Mouse (Mus musculus) midbrain, embryonic 12.5 days (tissue): ENCODE measurements at regions not wholly inside any gene's neighbourhood (a gene's known extent, or its start where the extent isn't known, plus 50 kb on each side); places are given as distances from the start of the nearest gene placed in this dataset.
A peak's percentile ranks its signal among the peaks of the same experiment; 100 is the strongest.

Source experiments
- ATAC-seq: fragments of 200-750 bp; cut with Nextera tagmentation; 2 replicates; pipeline ENCODE4 v1.8.0; 2017; ENCODE audit warnings: low read depth, moderate TSS enrichment, moderate library complexity; ENCODE audit not compliant: low FRiP score
- H3K27ac ChIP-seq: fragments of 300-500 bp; sonication (generic); replicated peaks from 2 replicates; pipeline ENCODE4 v1.5.1; 2016; ENCODE audit warnings: mild to moderate bottlenecking
- H3K27me3 ChIP-seq: fragments of 300-500 bp; sonication (generic); 2 replicates; pipeline ENCODE4 v1.6.1; 2016; ENCODE audit warnings: mild to moderate bottlenecking
- H3K36me3 ChIP-seq: fragments of 300-500 bp; sonication (generic); 2 replicates; pipeline ENCODE4 v1.6.1; 2016
- H3K4me1 ChIP-seq: fragments of 300-500 bp; sonication (generic); 2 replicates; pipeline ENCODE4 v1.6.1; 2016
- H3K4me2 ChIP-seq: fragments of 300-500 bp; sonication (generic); replicated peaks from 2 replicates; pipeline ENCODE4 v1.6.1; 2016; ENCODE audit warnings: mild to moderate bottlenecking, moderate library complexity
- H3K4me3 ChIP-seq: fragments of 300-500 bp; sonication (generic); 2 replicates; pipeline ENCODE4 v1.5.1; 2016; ENCODE audit warnings: mild to moderate bottlenecking
- H3K9ac ChIP-seq: fragments of 300-500 bp; sonication (generic); replicated peaks from 2 replicates; pipeline ENCODE4 v1.6.1; 2016; ENCODE audit warnings: mild to moderate bottlenecking, moderate library complexity
- H3K9me3 ChIP-seq: fragments of 300-500 bp; sonication (generic); 2 replicates; pipeline ENCODE4 v1.6.1; 2016; ENCODE audit warnings: mild to moderate bottlenecking
- WGBS: fragments of 180-500 bp; shearing (Covaris S2); methylation state at CpG from one replicate; pipeline ENCODE4 v1.1.7; 2016; 5-methylcytosine and 5-hydroxymethylcytosine counted together

DNA sequence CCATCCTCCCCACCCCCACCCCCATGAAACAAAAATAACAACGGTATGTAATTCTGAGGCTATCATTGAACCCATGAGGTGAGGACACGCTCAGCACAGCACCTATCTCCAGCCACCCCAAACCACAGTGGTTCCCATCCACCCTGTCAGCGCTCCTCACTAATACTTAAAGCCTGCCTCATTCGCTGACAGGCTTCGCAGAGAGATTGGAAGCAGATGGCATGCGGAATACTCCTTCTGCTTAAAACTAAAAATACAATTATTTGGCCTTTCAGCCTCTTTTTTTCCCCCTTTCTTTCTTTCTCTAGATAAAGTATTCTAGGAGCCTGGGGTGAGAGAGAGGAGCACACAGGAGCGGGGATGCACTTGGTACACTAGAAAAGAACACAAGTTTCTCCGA lies 199.9 kb downstream of the Prdm2 start:
- 85% methylated on average over 8 of the region's 8 CpGs for WGBS
- Histone ChIP-seq H3K36me3 (no peaks in the 10 kb centered on the region), H3K4me2 (no peak overlapping the region), H3K9me3 (no peaks in the 10 kb centered on the region), H3K27me3 (0 out of 2 replicates have a peak, but pooled peaks cover 4% of the 10 kb centered on the region), H3K27ac (no peak overlapping the region), H3K4me1 (0 out of 2 replicates have a peak, but pooled peaks cover 2% of the 10 kb centered on the region), H3K4me3 (no peak overlapping the region), H3K9ac (no peak overlapping the region)
- ATAC-seq, result no peak

DNA sequence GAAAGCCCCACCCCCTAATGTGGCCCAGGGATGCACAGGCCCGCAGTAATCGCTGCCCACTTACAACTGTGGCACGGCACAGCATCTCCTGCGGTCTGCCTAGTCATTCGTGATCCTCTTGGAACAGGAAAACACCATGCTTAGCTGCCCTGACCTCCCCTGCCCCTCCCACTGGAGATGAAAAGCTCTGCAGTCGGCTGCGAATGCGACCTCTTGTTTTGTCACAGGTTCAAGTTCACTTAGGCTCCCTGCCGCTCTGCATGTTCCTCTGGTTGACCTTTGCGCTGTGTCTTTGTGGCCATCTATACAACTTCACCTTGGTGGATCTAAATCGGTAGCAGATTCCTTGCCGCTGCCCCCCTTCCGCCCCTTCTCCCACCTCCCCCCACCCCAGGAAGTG lies 210.8 kb downstream of the Prdm2 start:
- no peak overlapping the region for H3K4me2 ChIP-seq
- ATAC-seq, result no peak
- no peak overlapping the region for H3K9ac ChIP-seq
- H3K27ac ChIP-seq, result no peak overlapping the region
- no peaks in the 10 kb centered on the region for H3K9me3 ChIP-seq
- no peaks in the 10 kb centered on the region for H3K4me1 ChIP-seq
- no peaks in the 10 kb centered on the region for H3K36me3 ChIP-seq
- H3K4me3 ChIP-seq, result no peak overlapping the region
- whole genome bisulfite sequencing, result 40% methylated on average over 13 of the region's 13 CpGs
- no peaks in the 10 kb centered on the region for H3K27me3 ChIP-seq

DNA sequence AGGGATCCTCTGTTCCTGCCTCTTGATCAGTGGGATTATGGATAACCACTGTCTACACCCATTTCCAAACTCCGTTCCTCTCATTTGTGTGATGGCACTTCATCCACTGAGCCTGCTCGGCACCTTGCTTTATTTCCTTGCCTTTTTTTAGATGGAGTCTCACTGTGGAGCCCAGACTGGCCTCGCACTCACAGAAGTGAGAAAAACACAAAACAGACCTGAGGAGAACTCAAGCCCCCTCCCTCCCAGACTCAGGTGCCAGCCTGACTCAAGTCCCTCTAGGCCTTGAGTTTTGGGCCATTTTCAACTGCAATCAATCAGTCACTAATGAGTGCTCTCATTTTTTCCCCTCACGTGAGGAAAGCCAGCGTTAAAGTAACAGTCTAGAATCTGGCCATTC lies 211.3 kb downstream of the Prdm2 start:
- WGBS, result 75% methylated on average over 5 of the region's 5 CpGs
- Histone ChIP-seq H3K27ac (no peak overlapping the region), H3K4me2 (no peak overlapping the region), H3K36me3 (no peaks in the 10 kb centered on the region), H3K27me3 (no peaks in the 10 kb centered on the region), H3K9ac (no peak overlapping the region), H3K4me3 (no peak overlapping the region), H3K9me3 (no peaks in the 10 kb centered on the region), H3K4me1 (no peaks in the 10 kb centered on the region)
- no peak for ATAC-seq

DNA sequence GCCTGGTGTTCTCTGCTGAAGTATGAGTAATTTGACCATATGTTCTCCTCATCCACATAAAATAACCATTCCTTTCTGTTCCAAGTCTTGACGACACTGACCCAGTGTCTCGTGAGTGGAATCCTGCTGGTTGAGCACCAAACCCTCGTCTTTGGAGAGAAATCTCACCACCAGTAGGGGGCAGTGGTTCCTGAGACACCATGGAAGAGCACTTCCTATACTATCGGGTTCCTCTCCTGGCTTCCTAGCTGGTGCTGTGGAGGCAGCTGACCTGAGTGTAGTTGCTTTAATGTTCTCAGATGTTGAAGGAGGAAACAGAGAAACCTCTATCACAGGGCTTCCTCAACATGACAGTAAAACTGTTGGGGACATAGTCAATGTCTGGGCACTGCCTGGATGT lies 216.4 kb downstream of the Prdm2 start:
- Histone ChIP-seq H3K4me2 (no peak overlapping the region), H3K4me3 (no peak overlapping the region), H3K36me3 (no peaks in the 10 kb centered on the region), H3K9me3 (no peaks in the 10 kb centered on the region), H3K27ac (no peak overlapping the region), H3K4me1 (no peaks in the 10 kb centered on the region), H3K27me3 (no peaks in the 10 kb centered on the region), H3K9ac (no peak overlapping the region)
- ATAC-seq, result no peak
- WGBS, result 74% methylated on average over 4 of the region's 4 CpGs

DNA sequence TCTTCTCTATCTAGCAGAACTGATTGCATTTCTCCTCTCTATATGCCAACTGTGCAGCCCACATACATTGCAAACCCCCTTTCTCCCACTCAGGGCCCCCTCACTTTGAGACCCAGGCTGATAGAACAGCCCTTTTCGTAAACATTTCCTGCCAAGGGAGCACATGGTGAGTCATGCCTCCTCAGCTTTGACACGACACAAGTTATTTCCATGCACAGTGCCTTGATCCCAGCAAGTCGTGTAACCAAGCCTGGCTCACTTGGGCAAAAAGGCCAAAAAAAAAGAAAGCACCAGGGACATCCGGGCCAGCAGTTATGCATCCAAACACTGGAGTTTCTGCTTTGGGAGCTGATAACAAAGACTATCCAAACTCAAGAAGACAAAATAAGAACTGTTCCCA lies 221.4 kb downstream of the Prdm2 start:
- no peak overlapping the region for H3K27ac ChIP-seq
- no peak overlapping the region for H3K4me3 ChIP-seq
- 0 out of 2 replicates have a peak, but pooled peaks cover 5% of the 10 kb centered on the region for H3K4me1 ChIP-seq
- H3K4me2 ChIP-seq, result no peak overlapping the region
- WGBS, result 84% methylated on average over 4 of the region's 4 CpGs
- no peaks in the 10 kb centered on the region for H3K27me3 ChIP-seq
- no peaks in the 10 kb centered on the region for H3K36me3 ChIP-seq
- no peak for ATAC-seq
- no peak overlapping the region for H3K9ac ChIP-seq
- no peaks in the 10 kb centered on the region for H3K9me3 ChIP-seq

DNA sequence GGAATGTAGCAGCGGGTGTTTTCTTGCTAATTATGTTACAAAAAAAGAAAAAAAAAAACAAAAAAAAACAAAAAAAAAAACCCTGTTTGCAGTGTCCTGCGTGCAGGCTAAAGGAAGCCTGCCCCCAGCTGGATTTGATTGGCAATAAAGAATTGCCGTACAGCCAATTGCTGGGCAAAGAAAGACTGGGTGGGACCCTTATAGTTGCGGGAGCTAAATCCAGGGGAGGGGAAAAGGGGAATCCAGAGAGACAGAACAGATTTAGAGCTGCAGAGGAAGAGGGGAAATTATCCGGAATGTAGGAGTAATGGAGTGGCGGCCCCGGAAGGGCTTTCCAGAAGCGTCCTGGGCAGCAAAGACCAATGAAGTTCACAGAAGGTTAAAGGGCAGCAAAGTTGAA lies 223.6 kb downstream of the Prdm2 start:
- no peak overlapping the region for H3K4me3 ChIP-seq
- 0 out of 2 replicates have a peak, but pooled peaks have one; percentile 12 for ATAC-seq
- no peaks in the 10 kb centered on the region for H3K36me3 ChIP-seq
- WGBS, result 9% methylated on average over 8 of the region's 8 CpGs
- 0 out of 2 replicates have a peak, but pooled peaks cover 5% of the 10 kb centered on the region for H3K4me1 ChIP-seq
- peak overlapping the region; percentile 23 for H3K4me2 ChIP-seq
- H3K27ac ChIP-seq, result no peak overlapping the region
- H3K27me3 ChIP-seq, result no peaks in the 10 kb centered on the region
- H3K9ac ChIP-seq, result no peak overlapping the region
- no peaks in the 10 kb centered on the region for H3K9me3 ChIP-seq

DNA sequence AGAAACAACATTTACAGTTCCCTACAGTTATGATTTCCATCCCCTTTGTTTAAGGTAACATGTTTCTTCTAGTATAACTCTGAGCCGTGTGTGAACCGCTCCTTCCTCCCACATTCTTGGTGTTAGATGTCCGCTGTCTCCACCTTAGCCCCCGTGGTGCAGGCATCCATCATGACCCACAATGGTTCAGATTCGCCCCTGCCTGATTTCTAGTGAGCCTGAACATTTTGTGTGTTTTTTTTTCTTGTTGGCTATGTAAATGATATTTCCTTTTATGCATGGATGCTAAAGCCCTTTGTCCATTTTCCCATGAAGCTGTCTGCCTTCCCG lies 229.5 kb downstream of the Prdm2 start:
- WGBS, result 54% methylated on average over 6 of the region's 6 CpGs
- Histone ChIP-seq H3K36me3 (no peaks in the 10 kb centered on the region), H3K9me3 (no peaks in the 10 kb centered on the region), H3K4me1 (peaks cover 12% of the 10 kb centered on the region), H3K9ac (no peak overlapping the region), H3K4me3 (no peak overlapping the region), H3K27me3 (no peaks in the 10 kb centered on the region), H3K4me2 (no peak overlapping the region), H3K27ac (no peak overlapping the region)
- no peak for ATAC-seq

DNA sequence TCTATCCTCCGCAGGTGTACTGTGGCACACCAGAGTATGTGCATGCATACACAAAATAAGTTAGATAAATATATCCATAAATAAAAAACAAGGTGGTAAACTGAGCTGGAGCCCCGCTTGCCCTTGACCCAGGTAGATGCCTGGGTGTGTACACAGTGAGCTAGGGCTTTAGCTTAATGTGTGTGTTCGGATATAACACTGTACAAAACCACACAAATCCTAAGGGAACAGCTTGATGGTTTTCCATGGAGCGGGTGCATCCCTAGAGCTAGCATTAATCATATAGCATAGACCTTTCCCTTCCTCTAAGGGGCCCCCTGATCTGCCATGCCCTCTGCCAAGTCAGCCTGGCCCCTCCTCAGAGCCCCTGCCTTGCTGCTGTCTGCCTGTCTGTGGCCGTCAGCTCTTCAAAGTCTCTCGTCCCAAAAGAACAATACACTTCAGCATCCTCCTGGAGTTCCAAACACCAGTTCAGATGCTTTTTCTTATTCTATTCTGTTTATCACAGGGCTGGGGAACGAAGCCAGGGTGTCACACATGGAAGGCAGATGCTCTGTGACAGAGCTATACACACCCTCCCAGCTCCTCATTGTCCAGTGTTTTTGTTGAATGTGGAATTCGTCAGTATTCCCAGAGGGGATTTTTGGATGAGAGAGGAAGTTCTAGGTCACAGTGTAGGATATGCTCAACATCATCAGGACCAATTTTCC lies 230.1 kb downstream of the Prdm2 start:
- Histone ChIP-seq H3K9me3 (no peaks in the 10 kb centered on the region), H3K27ac (no peak overlapping the region), H3K27me3 (no peaks in the 10 kb centered on the region), H3K4me1 (peaks cover 12% of the 10 kb centered on the region), H3K4me3 (no peak overlapping the region), H3K9ac (no peak overlapping the region), H3K36me3 (no peaks in the 10 kb centered on the region), H3K4me2 (no peak overlapping the region)
- ATAC-seq, result peak; percentile 49; the same call in 1 of the 2 replicates
- 48% methylated on average over 8 of the region's 8 CpGs for WGBS

DNA sequence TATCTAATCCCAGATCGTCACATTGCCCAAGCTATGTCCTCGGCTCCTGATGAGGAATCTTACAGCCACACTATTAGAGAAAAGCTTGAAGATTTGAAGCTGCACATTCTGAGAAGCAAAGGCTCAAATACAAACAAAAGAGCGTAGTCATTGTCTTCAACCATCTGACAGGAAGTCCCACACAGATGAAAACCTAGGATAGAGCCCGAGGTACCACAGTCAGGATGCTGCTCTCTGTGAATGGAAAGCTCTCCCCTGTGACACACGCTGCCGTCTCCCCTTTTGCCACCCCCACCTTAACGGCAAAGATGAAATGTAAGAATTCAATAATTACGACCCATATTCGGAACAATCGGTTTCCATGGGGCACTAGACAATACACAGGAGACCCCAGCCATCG lies 237.2 kb downstream of the Prdm2 start:
- Histone ChIP-seq H3K36me3 (no peaks in the 10 kb centered on the region), H3K9ac (no peak overlapping the region), H3K27ac (no peak overlapping the region), H3K27me3 (no peaks in the 10 kb centered on the region), H3K4me1 (no peaks in the 10 kb centered on the region), H3K4me3 (no peak overlapping the region), H3K9me3 (no peaks in the 10 kb centered on the region), H3K4me2 (no peak overlapping the region)
- ATAC-seq, result no peak
- WGBS, result 80% methylated on average over 11 of the region's 11 CpGs

DNA sequence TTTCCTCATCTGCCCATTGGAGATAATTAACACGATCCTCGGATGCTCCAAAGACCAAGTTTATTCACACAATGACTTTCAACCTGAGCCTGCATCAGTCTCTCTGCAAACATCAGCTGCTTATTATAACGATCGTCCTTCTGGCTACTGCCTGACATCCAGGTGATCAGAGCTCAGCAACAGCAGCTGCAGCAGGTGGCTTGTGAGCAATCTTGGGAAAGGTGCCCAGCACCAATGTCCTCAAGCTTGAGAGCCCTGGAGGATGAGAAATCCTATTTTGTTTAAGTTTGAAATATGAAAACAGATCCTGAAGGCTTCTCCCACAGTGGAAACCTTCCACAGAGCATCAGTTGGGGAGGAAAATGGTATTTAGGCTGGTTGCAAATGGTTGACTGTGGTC lies 242.8 kb downstream of the Prdm2 start:
- WGBS, result 90% methylated on average over 4 of the region's 4 CpGs
- Histone ChIP-seq H3K27me3 (no peaks in the 10 kb centered on the region), H3K9ac (no peak overlapping the region), H3K36me3 (no peaks in the 10 kb centered on the region), H3K4me3 (no peak overlapping the region), H3K4me2 (no peak overlapping the region), H3K4me1 (peaks cover 3% of the 10 kb centered on the region; the same call in 1 of the 2 replicates), H3K27ac (no peak overlapping the region), H3K9me3 (no peaks in the 10 kb centered on the region; the same call in 1 of the 2 replicates)
- no peak for ATAC-seq

DNA sequence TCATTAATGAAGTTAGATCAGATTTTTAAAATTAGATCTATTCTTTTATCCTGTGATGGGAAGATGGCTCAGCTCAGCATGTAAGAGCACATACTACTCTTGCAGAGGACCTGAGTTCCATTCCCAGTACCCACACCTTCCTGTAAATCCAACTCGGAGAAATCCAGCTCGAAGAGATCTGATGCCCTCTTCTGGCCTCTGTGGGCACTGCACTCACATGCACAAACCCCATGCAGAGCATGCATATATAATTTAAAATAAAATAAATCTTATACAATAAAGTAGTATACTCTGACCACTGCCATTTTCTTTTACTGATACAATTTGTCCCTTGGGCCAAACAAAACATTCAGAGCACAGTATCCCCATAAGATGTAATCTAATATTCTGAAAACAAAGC lies 245.2 kb downstream of the Prdm2 start:
- H3K4me2 ChIP-seq, result no peak overlapping the region
- H3K4me1 ChIP-seq, result peaks cover 3% of the 10 kb centered on the region; the same call in 1 of the 2 replicates
- no peak for ATAC-seq
- no peak overlapping the region for H3K9ac ChIP-seq
- 90% methylated on average over 2 of the region's 2 CpGs for WGBS
- H3K36me3 ChIP-seq, result no peaks in the 10 kb centered on the region
- H3K4me3 ChIP-seq, result no peak overlapping the region
- H3K27me3 ChIP-seq, result no peaks in the 10 kb centered on the region
- H3K9me3 ChIP-seq, result no peaks in the 10 kb centered on the region; the same call in 1 of the 2 replicates
- no peak overlapping the region for H3K27ac ChIP-seq

DNA sequence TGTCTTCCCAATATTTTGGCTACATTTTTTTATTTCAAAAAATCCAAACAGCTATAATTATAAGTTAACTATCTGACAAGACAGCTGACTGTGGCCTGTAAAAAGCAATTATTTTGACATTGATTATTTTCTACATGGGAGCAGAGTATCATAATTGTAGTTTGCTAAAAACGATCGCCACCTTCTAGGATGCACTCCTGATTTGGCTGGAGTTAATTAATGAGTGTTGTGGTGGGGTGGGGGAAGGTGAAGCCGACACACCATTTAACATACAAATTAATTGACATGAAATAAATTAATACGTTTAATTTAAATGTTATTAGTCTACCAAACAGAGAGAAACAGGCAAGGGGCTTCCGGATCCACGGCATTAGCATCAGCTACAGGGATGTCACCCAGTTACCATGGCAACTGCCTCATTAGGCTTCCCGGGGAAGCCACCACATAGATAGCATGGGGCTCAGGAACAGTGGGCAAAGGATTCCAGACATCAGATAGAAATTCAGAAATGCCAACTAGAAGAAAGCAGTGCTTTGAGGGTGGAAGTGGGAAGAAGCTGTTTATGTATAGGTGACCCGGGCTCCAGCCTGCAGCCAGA lies 255.9 kb downstream of the Prdm2 start:
- no peak overlapping the region for H3K9ac ChIP-seq
- H3K27ac ChIP-seq, result peak overlapping the region; percentile 8; the same call in 1 of the 2 replicates
- no peaks in the 10 kb centered on the region for H3K9me3 ChIP-seq
- H3K36me3 ChIP-seq, result no peaks in the 10 kb centered on the region
- H3K4me2 ChIP-seq, result no peak overlapping the region
- 0 out of 2 replicates have a peak, but pooled peaks cover 9% of the 10 kb centered on the region for H3K27me3 ChIP-seq
- 46% methylated on average over 8 of the region's 8 CpGs for WGBS
- peaks cover 16% of the 10 kb centered on the region for H3K4me1 ChIP-seq
- ATAC-seq, result 0 out of 2 replicates have a peak, but pooled peaks have one; percentile 73
- no peak overlapping the region for H3K4me3 ChIP-seq
